Mouse (Mus musculus) kidney, embryonic 14.5 days (tissue): ENCODE data around the gene Ackr2. TPM values are rescaled to one million over a fixed set of nuclear protein-coding genes. Genes with fewer than 3 reads are reported as not detected.

Source experiments
- ATAC-seq: fragments of 200-750 bp; cut with Nextera tagmentation; 2 replicates; pipeline ENCODE4 v1.8.0; 2017; ENCODE audit warnings: moderate number of reproducible peaks, mild to moderate bottlenecking, moderate TSS enrichment, moderate library complexity; ENCODE audit not compliant: low FRiP score, low TSS enrichment
- H3K27ac ChIP-seq: fragments of 300-500 bp; sonication (generic); 2 replicates; pipeline ENCODE4 v1.5.1; 2014; ENCODE audit warnings: low read depth, mild to moderate bottlenecking, low read length, moderate library complexity, mixed read lengths
- H3K27me3 ChIP-seq: fragments of 300-500 bp; sonication (generic); 2 replicates; pipeline ENCODE4 v1.6.1; 2014; ENCODE audit warnings: mild to moderate bottlenecking, low read length; ENCODE audit not compliant: control insufficient read depth, insufficient read depth
- H3K36me3 ChIP-seq: fragments of 300-500 bp; sonication (generic); 2 replicates; pipeline ENCODE4 v1.6.1; 2014; ENCODE audit warnings: low read length, mixed read lengths; ENCODE audit not compliant: control insufficient read depth, insufficient read depth
- H3K4me1 ChIP-seq: fragments of 300-500 bp; sonication (generic); 2 replicates; pipeline ENCODE4 v1.6.1; 2014; ENCODE audit warnings: low read length, mixed read lengths; ENCODE audit not compliant: control insufficient read depth, insufficient read depth
- H3K4me2 ChIP-seq: fragments of 300-500 bp; sonication (generic); replicated peaks from 2 replicates; pipeline ENCODE4 v1.6.1; 2014; ENCODE audit warnings: low read depth, mild to moderate bottlenecking, low read length
- H3K4me3 ChIP-seq: fragments of 300-500 bp; sonication (generic); 2 replicates; pipeline ENCODE4 v1.5.1; 2014; ENCODE audit warnings: mild to moderate bottlenecking, low read length
- H3K9ac ChIP-seq: fragments of 300-500 bp; sonication (generic); 2 replicates; pipeline ENCODE4 v1.6.1; 2014; ENCODE audit warnings: low read depth, mild to moderate bottlenecking, low read length, moderate library complexity
- H3K9me3 ChIP-seq: fragments of 300-500 bp; sonication (generic); 2 replicates; pipeline ENCODE4 v1.6.1; 2016; ENCODE audit warnings: low read length; ENCODE audit not compliant: control insufficient read depth
- WGBS: fragments of 180-500 bp; shearing (Covaris S2); extraction: QIAGEN DNeasy Blood & Tissue Kit; methylation state at CpG from one replicate; pipeline ENCODE4 v1.1.7; 2014; 5-methylcytosine and 5-hydroxymethylcytosine counted together
- polyA plus RNA-seq: library from polyadenylated mRNA; unstranded; fragments of >200 nt; fragmentation: Nextera tagmentation; extraction: Ambion mirVana; gene quantifications from 2 replicates; pipeline ENCODE4 v1.2.1, GENCODE M21; 2014

The Ackr2 gene
- polyA plus RNA-seq, 1 experiment from 2014 or later = 0.42 TPM

GRCm38 (mm10) chr9:121923443-121923842, 25.3 kb downstream of the Ackr2 start:
- Histone ChIP-seq H3K36me3 (no peaks in the 10 kb centered on the region), H3K4me1 (no peaks in the 10 kb centered on the region), H3K27me3 (no peaks in the 10 kb centered on the region), H3K27ac (no peak overlapping the region), H3K4me3 (no peak overlapping the region), H3K9me3 (no peaks in the 10 kb centered on the region), H3K9ac (no peak overlapping the region), H3K4me2 (no peak overlapping the region)
- ATAC-seq = no peak
- 86% methylated on average over 8 of the region's 8 CpGs for WGBS

- no peak overlapping the region for H3K4me2 ChIP-seq
- 89% methylated on average over 5 of the region's 5 CpGs for WGBS
Observed at GRCm38 (mm10) chr9:121923906-121924305, 25.8 kb downstream of the Ackr2 start.

DNA sequence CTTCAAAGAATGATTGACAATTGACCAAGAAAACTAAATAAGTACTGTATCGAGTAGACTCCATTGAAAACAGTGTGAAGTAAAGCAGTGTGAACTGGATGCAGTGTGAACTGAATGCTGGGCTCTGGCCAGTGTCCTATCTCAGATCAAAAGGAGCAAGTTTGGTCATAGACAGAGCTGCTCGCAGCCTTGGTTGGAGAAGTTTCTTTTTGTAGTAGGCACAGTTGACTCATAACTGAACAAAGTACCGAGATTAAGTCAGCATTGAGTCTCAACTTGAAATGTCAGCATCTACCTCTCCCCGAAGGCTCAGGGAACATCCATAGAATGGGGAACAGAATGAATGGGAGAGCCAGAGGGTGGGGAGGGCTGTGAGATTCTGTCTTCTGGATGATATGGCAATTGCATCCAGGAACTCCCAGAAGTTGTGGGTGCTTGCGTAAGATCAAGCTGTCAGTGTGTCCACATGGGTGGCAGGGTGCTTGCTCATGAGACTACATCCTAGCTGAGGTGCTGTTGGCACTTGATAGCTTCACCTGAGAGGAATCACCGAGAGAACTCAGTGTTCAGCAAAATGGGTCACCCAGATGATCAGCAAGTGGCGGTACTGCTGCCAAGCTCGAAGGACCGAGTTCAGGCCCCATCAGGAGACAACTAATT, 26.9 kb downstream of the Ackr2 start:
- H3K27me3 ChIP-seq = no peaks in the 10 kb centered on the region
- no peak overlapping the region for H3K27ac ChIP-seq
- no peak overlapping the region for H3K4me2 ChIP-seq
- no peaks in the 10 kb centered on the region for H3K36me3 ChIP-seq
- no peaks in the 10 kb centered on the region for H3K4me1 ChIP-seq
- H3K9me3 ChIP-seq = no peaks in the 10 kb centered on the region
- H3K9ac ChIP-seq = no peak overlapping the region
- ATAC-seq = no peak
- H3K4me3 ChIP-seq = no peak overlapping the region
- WGBS = 92% methylated on average over 9 of the region's 9 CpGs

More at GRCm38 (mm10) chr9:121923906-121924305, 25.8 kb downstream of the Ackr2 start:
- Histone ChIP-seq H3K36me3 (no peaks in the 10 kb centered on the region), H3K27me3 (no peaks in the 10 kb centered on the region), H3K9ac (no peak overlapping the region), H3K4me3 (no peak overlapping the region), H3K4me1 (no peaks in the 10 kb centered on the region), H3K9me3 (no peaks in the 10 kb centered on the region), H3K27ac (no peak overlapping the region)
- ATAC-seq = no peak

GRCm38 (mm10) chr9:121925959-121926358, 27.8 kb downstream of the Ackr2 start:
- H3K4me3 ChIP-seq = no peak overlapping the region
- H3K4me2 ChIP-seq = no peak overlapping the region
- no peaks in the 10 kb centered on the region for H3K4me1 ChIP-seq
- no peaks in the 10 kb centered on the region for H3K27me3 ChIP-seq
- no peaks in the 10 kb centered on the region for H3K36me3 ChIP-seq
- no peak for ATAC-seq
- no peaks in the 10 kb centered on the region for H3K9me3 ChIP-seq
- H3K9ac ChIP-seq = no peak overlapping the region
- H3K27ac ChIP-seq = no peak overlapping the region
- WGBS = 38% methylated on average over 8 of the region's 8 CpGs

DNA sequence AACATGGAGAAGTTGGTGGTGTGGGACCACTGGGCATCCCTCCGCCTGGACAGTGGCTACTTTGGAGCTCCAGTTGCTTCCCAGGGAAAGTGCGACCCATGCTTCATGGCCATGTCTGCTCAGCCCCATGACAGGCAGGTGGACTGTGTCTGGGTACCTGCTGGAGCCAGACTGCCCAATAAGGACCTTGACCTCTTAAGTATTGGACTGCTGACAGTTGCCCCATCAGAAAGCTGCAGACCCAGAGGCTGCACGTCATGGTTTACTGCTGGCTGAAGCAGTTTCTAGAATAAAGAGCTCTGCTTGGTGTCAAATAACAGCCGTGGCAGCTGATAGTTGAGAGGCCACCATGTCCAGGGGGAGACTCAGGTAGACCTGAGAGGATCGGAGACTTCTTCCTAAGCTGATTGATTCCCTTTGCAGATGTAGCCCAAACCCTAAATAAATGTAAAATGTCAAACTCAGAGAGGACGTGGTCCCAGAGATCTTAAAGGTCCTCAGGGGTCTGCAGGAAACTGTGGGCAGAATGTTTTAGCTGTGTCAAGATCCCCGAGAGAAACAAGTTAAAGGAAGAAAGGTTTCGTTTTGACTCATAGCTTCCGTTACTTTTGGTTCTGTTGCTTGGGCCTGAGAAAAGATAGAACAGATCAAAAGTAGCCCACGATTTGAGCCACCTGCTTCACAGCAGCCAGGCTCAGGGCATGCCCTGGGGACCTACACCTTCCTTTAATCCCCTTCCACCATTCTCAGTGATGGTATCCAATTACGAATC, 28.7 kb downstream of the Ackr2 start:
- H3K27me3 ChIP-seq = no peaks in the 10 kb centered on the region
- H3K9ac ChIP-seq = no peak overlapping the region
- H3K4me2 ChIP-seq = no peak overlapping the region
- H3K36me3 ChIP-seq = no peaks in the 10 kb centered on the region
- no peak overlapping the region for H3K4me3 ChIP-seq
- no peaks in the 10 kb centered on the region for H3K9me3 ChIP-seq
- H3K27ac ChIP-seq = no peak overlapping the region
- no peaks in the 10 kb centered on the region for H3K4me1 ChIP-seq
- ATAC-seq = peak; percentile 35; the same call in 1 of the 2 replicates
- WGBS = 41% methylated on average over 11 of the region's 11 CpGs

- H3K4me2 ChIP-seq = no peak overlapping the region
- no peaks in the 10 kb centered on the region for H3K4me1 ChIP-seq
- H3K36me3 ChIP-seq = no peaks in the 10 kb centered on the region
- H3K9ac ChIP-seq = no peak overlapping the region
- ATAC-seq = no peak
- no peak overlapping the region for H3K4me3 ChIP-seq
- no peaks in the 10 kb centered on the region for H3K9me3 ChIP-seq
- H3K27me3 ChIP-seq = no peaks in the 10 kb centered on the region
- no peak overlapping the region for H3K27ac ChIP-seq
- WGBS = 81% methylated on average over 7 of the region's 7 CpGs
Observed at GRCm38 (mm10) chr9:121927721-121928120, 29.6 kb downstream of the Ackr2 start.

GRCm38 (mm10) chr9:121928498-121928897, 30.3 kb downstream of the Ackr2 start:
- Histone ChIP-seq H3K4me1 (no peaks in the 10 kb centered on the region), H3K27ac (no peak overlapping the region), H3K27me3 (no peaks in the 10 kb centered on the region; the same call in 1 of the 2 replicates), H3K4me2 (no peak overlapping the region), H3K36me3 (no peaks in the 10 kb centered on the region), H3K4me3 (no peak overlapping the region), H3K9me3 (no peaks in the 10 kb centered on the region), H3K9ac (no peak overlapping the region)
- 34% methylated on average over 2 of the region's 2 CpGs for WGBS
- no peak for ATAC-seq

DNA sequence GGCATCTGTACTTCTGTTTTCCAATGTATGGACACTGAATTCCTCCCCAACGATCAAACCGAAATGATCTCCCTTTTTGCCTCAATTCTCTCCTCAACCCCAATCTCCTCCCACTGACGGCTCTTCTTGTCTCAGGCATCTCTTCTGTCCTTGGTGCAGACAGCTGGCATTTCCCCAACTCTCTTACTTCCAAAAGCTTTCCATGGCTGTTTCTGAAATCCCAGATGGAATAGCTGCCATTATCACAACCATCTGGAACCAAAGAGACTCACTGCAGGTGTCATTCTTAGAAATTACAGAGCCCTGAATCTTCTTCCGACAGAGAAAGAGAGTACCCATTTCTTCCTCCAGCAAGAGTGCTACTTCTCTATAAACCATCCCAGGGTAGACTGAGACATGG, 36.7 kb downstream of the Ackr2 start:
- H3K9ac ChIP-seq = no peak overlapping the region
- no peak overlapping the region for H3K4me2 ChIP-seq
- no peaks in the 10 kb centered on the region for H3K9me3 ChIP-seq
- no peak for ATAC-seq
- H3K27ac ChIP-seq = no peak overlapping the region
- H3K4me1 ChIP-seq = no peaks in the 10 kb centered on the region
- WGBS = 81% methylated on average over 4 of the region's 4 CpGs
- no peak overlapping the region for H3K4me3 ChIP-seq
- no peaks in the 10 kb centered on the region; the same call in 1 of the 2 replicates for H3K27me3 ChIP-seq
- no peaks in the 10 kb centered on the region for H3K36me3 ChIP-seq

DNA sequence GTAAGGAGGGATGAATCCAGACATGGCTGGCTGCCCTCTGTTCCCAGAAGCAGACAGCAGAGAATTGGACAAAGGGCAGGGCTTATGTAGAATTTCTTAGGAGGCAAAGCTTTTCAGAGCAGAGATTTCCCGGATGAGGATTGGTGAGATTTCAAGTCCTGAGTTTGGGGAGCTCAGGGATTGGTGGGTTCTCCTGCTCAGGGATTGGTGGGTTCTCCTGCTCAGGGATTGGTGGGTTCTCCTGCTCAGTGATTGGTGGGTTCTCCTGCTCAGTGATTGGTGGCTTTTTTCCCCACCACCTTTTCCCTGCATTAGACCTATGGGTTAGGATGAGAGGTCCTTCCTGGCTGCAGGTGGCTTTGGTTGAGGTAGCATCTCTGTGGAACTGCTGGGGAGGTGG, 38.8 kb downstream of the Ackr2 start:
- H3K27me3 ChIP-seq = no peaks in the 10 kb centered on the region; the same call in 1 of the 2 replicates
- no peaks in the 10 kb centered on the region for H3K36me3 ChIP-seq
- H3K27ac ChIP-seq = no peak overlapping the region
- H3K4me2 ChIP-seq = 0 out of 2 replicates have a peak overlapping the region, but pooled peaks have one; percentile 34
- H3K4me1 ChIP-seq = no peaks in the 10 kb centered on the region
- no peaks in the 10 kb centered on the region for H3K9me3 ChIP-seq
- 0 out of 2 replicates have a peak overlapping the region, but pooled peaks have one; percentile 7 for H3K9ac ChIP-seq
- no peak overlapping the region for H3K4me3 ChIP-seq
- 92% methylated on average over 1 of the region's 1 CpGs for WGBS
- ATAC-seq = no peak
